Mouse (Mus musculus) embryonic facial prominence, embryonic 11.5 days (tissue): ENCODE data around the gene Actr1a. TPM values are rescaled to one million over a fixed set of nuclear protein-coding genes. Genes with fewer than 3 reads are reported as not detected.
A peak's percentile ranks its signal among the peaks of the same experiment; 100 is the strongest.

Experiments used
- ATAC-seq: fragments of 200-750 bp; cut with Nextera tagmentation; replicated peaks from 2 replicates; pipeline ENCODE4 v1.8.0; 2017; ENCODE audit warnings: low read depth; ENCODE audit not compliant: insufficient number of reproducible peaks, low FRiP score, low TSS enrichment
- DNase-seq: peaks from one replicate; pipeline ENCODE4 v3.0.0-alpha.2; 2015; ENCODE audit warnings: low spot score
- H3K27ac ChIP-seq: fragments of 300-500 bp; sonication (generic); replicated peaks from 2 replicates; pipeline ENCODE4 v1.5.1; 2014; ENCODE audit warnings: mild to moderate bottlenecking, low read depth, low read length, control low read depth
- H3K27me3 ChIP-seq: fragments of 300-500 bp; sonication (generic); 2 replicates; pipeline ENCODE4 v1.6.1; 2014; ENCODE audit warnings: mild to moderate bottlenecking, low read length, moderate library complexity, mixed read lengths; ENCODE audit not compliant: control insufficient read depth, insufficient read depth
- H3K36me3 ChIP-seq: fragments of 300-500 bp; sonication (generic); replicated peaks from 2 replicates; pipeline ENCODE4 v1.6.1; 2014; ENCODE audit warnings: low read depth, mild to moderate bottlenecking, low read length, moderate library complexity, mixed read lengths; ENCODE audit not compliant: control insufficient read depth, insufficient read depth
- H3K4me1 ChIP-seq: fragments of 300-500 bp; sonication (generic); 2 replicates; pipeline ENCODE4 v1.6.1; 2014; ENCODE audit warnings: low read length, mixed read lengths; ENCODE audit not compliant: control insufficient read depth, insufficient read depth
- H3K4me2 ChIP-seq: fragments of 300-500 bp; sonication (generic); 2 replicates; pipeline ENCODE4 v1.6.1; 2014; ENCODE audit warnings: low read depth, mild to moderate bottlenecking, control low read depth, low read length, moderate library complexity
- H3K4me3 ChIP-seq: fragments of 300-500 bp; sonication (generic); 2 replicates; pipeline ENCODE4 v1.5.1; 2014; ENCODE audit warnings: low read depth, low read length, control low read depth
- H3K9ac ChIP-seq: fragments of 300-500 bp; sonication (generic); replicated peaks from 2 replicates; pipeline ENCODE4 v1.6.1; 2014; ENCODE audit warnings: mild to moderate bottlenecking, control low read depth, low read length
- H3K9me3 ChIP-seq: fragments of 300-500 bp; sonication (generic); replicated peaks from 2 replicates; pipeline ENCODE4 v1.6.1; 2016; ENCODE audit warnings: mild to moderate bottlenecking, low read length, inconsistent platforms, mixed read lengths; ENCODE audit not compliant: control insufficient read depth
- WGBS: fragments of 180-500 bp; shearing (Covaris S2); extraction: QIAGEN DNeasy Blood & Tissue Kit; methylation state at CpG from one replicate; pipeline ENCODE4 v1.1.7; 2014; 5-methylcytosine and 5-hydroxymethylcytosine counted together
- polyA plus RNA-seq: library from polyadenylated mRNA; unstranded; fragments of >200 nt; fragmentation: Nextera tagmentation; extraction: Ambion mirVana; gene quantifications from 2 replicates; pipeline ENCODE4 v1.2.1, GENCODE M21; 2014

Actr1a gene
- polyA plus RNA-seq, 1 experiment from 2014 or later, result 171 TPM

- DNase-seq (no peak), ATAC-seq (no peak)
- Histone ChIP-seq H3K9ac (no peak overlapping the region), H3K4me1 (no peaks in the 10 kb centered on the region), H3K36me3 (peaks cover 14% of the 10 kb centered on the region), H3K4me3 (no peak overlapping the region), H3K27ac (no peak overlapping the region), H3K9me3 (no peaks in the 10 kb centered on the region), H3K27me3 (no peaks in the 10 kb centered on the region), H3K4me2 (no peak overlapping the region)
- 70% methylated on average over 5 of the region's 5 CpGs for WGBS
Observed at GRCm38 (mm10) chr19:46375489-46375888, 20.1 kb downstream of the Actr1a start.

GRCm38 (mm10) chr19:46374477-46375088 lies 21.0 kb downstream of the Actr1a start:
- no peak for DNase-seq
- H3K27ac ChIP-seq, result no peak overlapping the region

GRCm38 (mm10) chr19:46369204-46369603 lies 26.3 kb downstream of the Actr1a start:
- Histone ChIP-seq H3K27ac (no peak overlapping the region), H3K27me3 (no peaks in the 10 kb centered on the region), H3K4me3 (no peak overlapping the region), H3K9me3 (no peaks in the 10 kb centered on the region), H3K4me2 (no peak overlapping the region), H3K9ac (no peak overlapping the region), H3K36me3 (no peaks in the 10 kb centered on the region), H3K4me1 (no peaks in the 10 kb centered on the region)
- DNase-seq, result peak; percentile 59
- 30% methylated on average over 4 of the region's 4 CpGs for WGBS
- ATAC-seq, result no peak

More at GRCm38 (mm10) chr19:46374477-46375088, 21.0 kb downstream of the Actr1a start:
- H3K4me1 ChIP-seq, result no peaks in the 10 kb centered on the region
- ATAC-seq, result no peak
- no peaks in the 10 kb centered on the region for H3K9me3 ChIP-seq
- no peak overlapping the region for H3K9ac ChIP-seq
- H3K4me2 ChIP-seq, result no peak overlapping the region
- no peaks in the 10 kb centered on the region for H3K27me3 ChIP-seq
- WGBS, result 51% methylated on average over 21 of the region's 21 CpGs
- peaks cover 14% of the 10 kb centered on the region for H3K36me3 ChIP-seq
- no peak overlapping the region for H3K4me3 ChIP-seq

- 86% methylated on average over 23 of the region's 23 CpGs for WGBS
- H3K4me1 ChIP-seq, result no peaks in the 10 kb centered on the region
- no peaks in the 10 kb centered on the region for H3K27me3 ChIP-seq
- no peaks in the 10 kb centered on the region for H3K9me3 ChIP-seq
- H3K4me2 ChIP-seq, result no peak overlapping the region
- no peak overlapping the region for H3K9ac ChIP-seq
- H3K4me3 ChIP-seq, result no peak overlapping the region
- ATAC-seq (no peak), DNase-seq (no peak)
- H3K36me3 ChIP-seq, result no peaks in the 10 kb centered on the region
- no peak overlapping the region for H3K27ac ChIP-seq
Observed at GRCm38 (mm10) chr19:46367798-46368590, 27.6 kb downstream of the Actr1a start.

GRCm38 (mm10) chr19:46363294-46364009 lies 32.1 kb downstream of the Actr1a start:
- Histone ChIP-seq H3K4me3 (no peak overlapping the region), H3K4me2 (no peak overlapping the region), H3K9ac (no peak overlapping the region), H3K9me3 (no peaks in the 10 kb centered on the region), H3K27ac (no peak overlapping the region), H3K36me3 (no peaks in the 10 kb centered on the region), H3K27me3 (peaks cover 3% of the 10 kb centered on the region), H3K4me1 (no peaks in the 10 kb centered on the region)
- DNase-seq, result no peak
- WGBS, result 86% methylated on average over 11 of the region's 11 CpGs
- no peak for ATAC-seq

- H3K27me3 ChIP-seq, result peaks cover 8% of the 10 kb centered on the region
- DNase-seq, result no peak
- H3K9me3 ChIP-seq, result no peaks in the 10 kb centered on the region
- H3K36me3 ChIP-seq, result no peaks in the 10 kb centered on the region
- 84% methylated on average over 8 of the region's 8 CpGs for WGBS
- H3K4me2 ChIP-seq, result no peak overlapping the region
- no peak overlapping the region for H3K9ac ChIP-seq
- ATAC-seq, result no peak
- no peak overlapping the region for H3K27ac ChIP-seq
- H3K4me1 ChIP-seq, result no peaks in the 10 kb centered on the region
- no peak overlapping the region for H3K4me3 ChIP-seq
Observed at GRCm38 (mm10) chr19:46362104-46362503, 33.4 kb downstream of the Actr1a start.

- no peaks in the 10 kb centered on the region; the same call in 1 of the 2 replicates for H3K4me1 ChIP-seq
- H3K4me3 ChIP-seq, result no peak overlapping the region
- ATAC-seq, result no peak
- 58% methylated on average over 4 of the region's 4 CpGs for WGBS
- H3K9me3 ChIP-seq, result no peaks in the 10 kb centered on the region
- H3K9ac ChIP-seq, result no peak overlapping the region
- H3K36me3 ChIP-seq, result no peaks in the 10 kb centered on the region
- H3K27ac ChIP-seq, result no peak overlapping the region
- no peak for DNase-seq
- H3K27me3 ChIP-seq, result peaks cover 10% of the 10 kb centered on the region
- no peak overlapping the region for H3K4me2 ChIP-seq
Observed at GRCm38 (mm10) chr19:46358381-46358780, 37.2 kb downstream of the Actr1a start.
